Mouse (Mus musculus): Measurements from ENCODE around the gene Zfp579.

DNA sequence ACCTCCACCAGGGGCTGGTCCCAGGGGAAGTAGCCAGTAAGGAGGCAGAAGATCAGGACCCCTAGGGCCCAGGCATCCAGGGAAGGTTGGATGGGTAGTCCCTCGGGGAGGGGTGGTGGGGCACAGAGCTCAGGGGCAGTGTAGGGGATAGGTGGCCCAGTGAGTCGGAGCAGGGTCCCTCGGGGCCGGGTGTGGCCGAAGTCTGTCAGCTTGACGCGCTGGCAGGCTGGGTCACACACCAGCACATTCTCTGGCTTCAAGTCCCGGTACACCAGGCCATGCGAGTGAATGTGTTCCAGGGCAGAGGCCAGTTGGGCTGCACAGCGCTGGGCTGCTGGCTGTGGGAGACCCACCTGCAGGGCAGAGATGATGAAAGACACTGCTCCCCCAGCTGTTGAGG lies 38.6 kb downstream of the Zfp579 start:
- TF ChIP-seq EP300 (optimal IDR thresholded peaks at IDR 0.05) = no peak
- TF ChIP-seq CTCF (IDR thresholded peaks at IDR 0.05; ENCODE audit: low read depth) = no peak
